Mouse (Mus musculus) megakaryocyte, embryonic 14.5 days (primary cell): ENCODE measurements around the gene Tor1b.

Experiments used
- FLI1 ChIP-seq: IDR thresholded peaks from 2 replicates; pipeline ENCODE4 v1.6.1; 2012; ENCODE audit warnings: low read length, inconsistent platforms, mixed read lengths
- GATA1 ChIP-seq: IDR thresholded peaks from 3 replicates; pipeline ENCODE4 v1.6.1; 2012; ENCODE audit warnings: mixed read lengths, low read length, inconsistent platforms, borderline replicate concordance

DNA sequence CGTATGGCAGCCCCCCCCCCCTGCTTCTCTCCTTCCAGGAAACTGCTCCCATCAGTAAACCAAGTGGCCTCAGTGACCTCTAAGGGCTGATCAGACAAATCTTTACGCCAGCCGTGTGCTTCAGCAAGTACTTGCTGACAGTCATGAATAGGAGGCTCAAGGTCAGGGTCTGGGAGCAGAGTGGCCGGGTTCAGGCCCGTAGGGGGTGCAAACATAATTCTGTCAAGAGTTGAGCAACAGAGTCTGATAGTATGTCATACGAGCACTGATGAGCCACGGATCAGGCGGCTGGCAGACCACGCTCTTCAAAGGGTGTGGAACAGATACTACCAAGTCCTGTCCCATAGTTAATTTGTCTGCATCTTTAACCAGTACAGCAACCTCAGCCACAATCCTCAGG, 37.5 kb downstream of the Tor1b start:
- no peak for TF ChIP-seq GATA1
- no peak for TF ChIP-seq FLI1
